Mouse (Mus musculus): Measurements from ENCODE around the gene Ndn.

- no peak for TF ChIP-seq CTCF (IDR thresholded peaks at IDR 0.05; ENCODE audit: extremely low read depth, insufficient read depth, low read length)
- no peak for TF ChIP-seq POLR2A (IDR thresholded peaks at IDR 0.05; ENCODE audit: extremely low read depth, insufficient read depth, low read length)
Measured at GRCm38 (mm10) chr7:62346269-62346668, at the start of gene Ndn.

All from cortical plate, adult 2 months (tissue).